Mouse (Mus musculus): ENCODE measurements around the gene Mga.

Gene Mga

DNA sequence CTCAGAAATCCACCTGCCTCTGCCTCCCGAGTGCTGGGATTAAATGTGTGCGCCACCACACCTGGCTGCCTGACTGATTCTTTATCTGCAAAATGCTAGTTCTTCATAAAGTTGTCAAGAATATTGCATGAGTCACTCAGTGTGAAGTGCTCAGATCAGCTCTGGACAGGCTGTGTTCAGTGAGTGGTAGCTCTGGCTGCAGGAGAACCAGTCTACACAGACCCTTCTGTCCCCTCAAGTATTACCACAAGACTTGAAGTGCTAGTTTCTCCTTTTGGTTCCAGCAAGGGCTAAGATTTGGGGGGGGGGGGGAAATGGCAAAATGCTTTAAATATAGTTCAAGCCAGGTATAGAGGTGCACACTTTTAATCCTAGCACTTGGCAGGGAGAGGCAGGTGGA lies 90.4 kb downstream of the Mga start:
- no peak for DNase-seq (ENCODE audit: low spot score)

DNA sequence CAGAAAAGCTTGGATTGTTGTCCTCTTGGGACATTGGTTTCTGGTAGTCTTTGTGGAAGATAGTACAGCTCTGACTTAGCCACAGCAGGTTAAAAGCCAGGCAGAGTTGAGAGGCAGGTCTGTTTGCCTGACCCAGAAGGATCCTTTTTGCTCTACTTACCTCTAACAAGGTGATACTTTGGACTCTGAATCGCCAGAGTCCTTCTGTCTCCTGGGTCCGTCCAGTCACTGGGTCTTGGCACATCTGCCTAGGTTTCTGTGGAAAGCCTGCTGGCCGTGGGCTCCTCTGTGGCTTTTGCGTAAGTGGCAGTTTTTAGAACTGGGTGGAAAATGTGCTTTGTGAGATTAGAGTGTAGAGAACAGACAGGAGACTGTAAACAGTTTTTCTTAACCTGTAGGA lies 91.9 kb downstream of the Mga start:
- no peak for DNase-seq (ENCODE audit: low spot score)

DNA sequence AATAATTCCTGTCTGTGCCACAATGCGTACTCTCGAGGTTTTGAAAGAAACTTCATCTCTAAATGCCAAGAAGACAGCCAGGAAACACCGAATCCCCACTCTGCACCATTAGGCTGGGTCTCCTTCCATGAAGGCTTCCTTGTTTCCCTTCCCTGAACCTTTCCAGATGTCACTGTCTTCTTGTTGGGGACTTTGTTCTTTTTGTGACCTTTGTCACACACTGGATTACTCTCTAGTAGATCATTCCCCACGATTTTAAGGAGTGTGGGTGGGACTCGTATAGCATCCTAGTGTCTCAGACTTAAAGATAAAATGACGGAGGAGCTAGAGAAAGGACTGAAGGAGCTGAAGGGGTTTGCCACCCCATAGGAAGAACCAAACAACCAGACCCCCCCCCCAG lies 93.9 kb downstream of the Mga start:
- DNase-seq (ENCODE audit: low spot score) = no peak

DNA sequence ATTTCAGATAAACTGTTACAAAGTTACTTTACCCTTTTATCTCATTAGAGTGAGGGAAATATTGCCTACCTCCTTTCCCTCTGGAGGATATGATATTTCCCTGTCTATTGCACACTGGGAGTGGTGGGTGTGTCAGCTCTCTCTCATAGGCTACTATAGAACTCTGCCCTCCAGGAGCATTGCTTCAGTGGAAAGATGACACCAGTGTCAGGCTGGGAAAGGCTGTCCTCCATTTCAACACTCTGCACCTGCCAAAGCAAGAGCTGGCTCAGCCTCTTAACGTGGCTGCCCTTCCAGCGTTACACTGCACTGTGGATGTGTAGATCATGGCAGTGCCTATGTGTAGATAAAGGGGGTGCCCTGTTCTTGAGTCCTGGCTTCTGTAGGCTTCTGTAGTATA lies 95.3 kb downstream of the Mga start:
- DNase-seq (ENCODE audit: low spot score) = no peak

DNA sequence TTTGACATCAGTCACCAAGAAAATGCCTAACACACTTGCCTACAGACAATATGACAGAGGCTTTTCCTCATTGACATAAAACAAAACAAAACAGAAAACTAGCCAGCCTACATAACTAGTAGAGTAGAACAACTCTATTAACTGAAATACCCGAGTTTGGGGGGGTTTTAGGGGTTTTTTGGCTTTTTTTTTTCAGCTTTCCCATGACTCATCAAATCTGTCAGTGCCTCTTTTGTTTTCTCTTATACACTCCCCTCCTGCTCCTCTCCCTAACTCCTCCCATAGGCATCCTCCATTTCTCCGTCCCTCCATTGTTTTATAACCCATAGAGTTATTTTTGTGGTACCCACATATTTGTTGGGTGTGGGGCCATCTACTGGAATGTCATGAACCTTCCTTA lies 96.5 kb downstream of the Mga start:
- no peak for DNase-seq (ENCODE audit: low spot score)

DNA sequence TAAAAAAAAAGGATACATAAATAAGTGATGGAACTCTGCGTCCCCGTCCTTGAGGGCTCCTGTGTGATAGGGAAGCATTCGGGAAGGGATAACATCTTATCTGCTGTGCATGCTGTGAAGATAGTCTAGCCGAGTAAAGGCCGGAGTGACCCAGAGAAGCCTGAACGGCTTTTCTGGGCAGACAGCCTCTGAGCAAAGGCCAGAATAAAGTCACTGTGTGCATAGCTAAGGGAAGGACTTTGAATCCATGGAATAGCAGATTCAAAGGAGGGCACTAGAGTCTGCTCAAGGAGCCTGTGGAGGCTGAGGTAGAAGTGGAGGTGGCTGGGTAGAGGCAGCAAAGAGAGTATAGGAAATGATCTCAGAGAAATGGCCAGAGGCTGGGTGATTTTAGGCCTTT lies 97.8 kb downstream of the Mga start:
- no peak for DNase-seq (ENCODE audit: low spot score)

DNA sequence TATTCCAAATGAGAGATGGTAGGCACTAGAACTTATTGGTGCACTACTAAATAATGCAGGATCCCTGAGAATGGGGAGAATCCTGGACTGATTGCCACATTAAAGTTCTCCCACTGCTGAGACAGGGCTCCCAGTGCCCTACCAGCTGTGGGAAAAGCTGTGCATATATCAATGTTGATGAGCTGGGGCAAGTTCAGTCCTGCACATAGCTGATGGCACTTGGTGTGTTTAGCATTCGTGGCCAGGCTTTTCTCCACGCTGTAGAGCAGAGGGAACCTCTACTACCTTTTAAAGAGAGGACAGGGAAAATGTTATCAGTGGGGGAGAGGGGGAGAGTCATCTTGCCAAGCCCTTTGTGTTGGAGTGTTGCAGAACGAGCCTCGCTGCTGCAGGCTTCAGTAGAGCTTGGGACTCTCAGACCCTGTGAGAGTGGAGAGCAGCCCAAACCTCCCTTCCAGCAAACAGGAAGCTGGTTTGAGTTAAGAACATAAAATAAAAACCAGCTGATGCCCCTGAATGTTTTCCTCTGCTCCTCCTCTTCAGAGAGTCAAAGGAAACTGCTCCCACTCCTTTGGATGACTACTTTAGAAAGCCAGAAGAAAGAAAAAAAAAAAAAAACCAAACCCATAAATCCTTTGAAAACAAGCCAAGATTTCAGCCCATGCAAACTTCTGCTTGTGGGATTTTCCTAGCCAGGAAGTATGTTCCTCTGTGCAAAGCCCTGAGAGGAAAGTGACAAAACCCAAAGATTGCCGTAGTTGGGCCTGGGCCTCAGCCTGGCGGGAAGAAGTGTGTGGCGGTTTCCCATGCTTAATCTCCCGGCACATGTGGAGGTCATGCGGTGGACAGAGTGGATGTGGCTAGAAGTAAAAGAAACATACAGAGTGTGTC lies 98.6 kb downstream of the Mga start:
- DNase-seq (ENCODE audit: low spot score) = no peak

DNA sequence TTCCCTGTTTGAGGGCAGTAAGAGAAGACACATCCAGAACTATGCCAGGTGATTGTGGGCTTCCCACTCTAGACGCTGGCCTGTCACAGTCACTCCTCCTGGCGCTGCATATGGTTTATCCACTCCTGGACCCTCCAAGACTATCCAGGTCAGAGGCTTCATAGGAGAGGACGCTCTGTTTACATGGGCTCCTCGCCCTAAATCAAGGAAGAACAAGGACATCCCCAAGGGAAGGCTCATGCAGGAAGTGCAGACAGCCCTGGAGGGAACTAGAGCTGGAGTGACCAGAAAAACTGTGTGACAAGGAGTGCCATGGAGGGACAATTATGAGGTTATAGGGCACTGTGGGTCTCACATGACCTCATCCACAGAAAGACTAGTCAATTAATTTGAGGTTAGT lies 100.3 kb downstream of the Mga start:
- no peak for DNase-seq (ENCODE audit: low spot score)

DNA sequence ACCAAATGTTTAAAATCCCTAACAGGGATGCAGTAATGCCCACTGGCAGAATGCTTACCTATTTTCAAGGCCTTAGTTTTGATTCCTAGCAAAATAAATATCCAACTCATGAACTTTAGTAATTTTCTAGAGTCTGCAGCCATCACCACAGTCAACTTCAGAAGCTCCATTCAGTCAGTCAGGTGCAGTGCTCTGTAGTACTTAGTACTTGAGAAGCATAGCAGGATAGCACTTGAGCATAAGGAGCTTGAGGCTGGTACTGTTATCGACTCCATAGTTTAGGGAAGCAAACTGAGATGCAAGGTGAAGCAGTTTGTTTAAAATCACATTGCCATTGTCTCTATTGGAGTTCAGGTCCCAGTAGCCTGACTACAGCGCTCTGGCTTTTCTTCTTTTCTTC lies 102.7 kb downstream of the Mga start:
- DNase-seq (ENCODE audit: low spot score) = no peak

DNA sequence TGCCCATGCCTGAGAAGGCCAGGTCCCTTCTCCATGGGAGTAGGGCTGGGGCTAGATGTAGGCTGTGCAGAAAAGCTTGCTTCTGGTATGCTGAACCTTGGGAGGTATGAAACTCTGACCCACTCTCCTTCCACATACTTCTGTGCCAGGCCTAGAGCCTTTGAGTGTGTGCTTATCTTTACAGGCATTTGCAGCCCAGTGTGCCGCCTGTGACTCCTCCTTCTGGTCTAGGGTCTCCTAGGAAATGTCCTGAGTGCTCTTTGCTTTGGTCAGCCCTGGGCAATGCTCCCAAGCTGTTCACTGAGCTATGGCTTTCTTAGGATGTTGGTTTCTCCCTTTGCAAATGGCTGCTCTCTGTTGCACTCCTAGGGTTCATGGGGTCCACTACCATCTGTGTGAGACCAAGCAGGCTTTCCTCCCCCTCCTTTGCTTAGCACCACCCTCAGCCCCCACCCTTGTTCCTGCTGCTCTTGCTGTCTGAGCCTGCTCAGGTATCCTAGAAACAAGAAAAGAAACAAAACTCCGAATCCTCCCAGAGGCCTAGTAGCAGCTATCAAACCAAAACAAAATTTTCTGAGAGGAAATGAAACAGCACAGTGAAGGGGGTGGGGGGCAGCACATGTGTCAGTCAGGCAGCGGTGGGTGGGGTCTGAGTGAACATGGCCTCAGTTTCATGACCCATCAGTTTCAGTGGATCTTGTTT lies 104.0 kb downstream of the Mga start:
- DNase-seq (ENCODE audit: low spot score) = no peak

DNA sequence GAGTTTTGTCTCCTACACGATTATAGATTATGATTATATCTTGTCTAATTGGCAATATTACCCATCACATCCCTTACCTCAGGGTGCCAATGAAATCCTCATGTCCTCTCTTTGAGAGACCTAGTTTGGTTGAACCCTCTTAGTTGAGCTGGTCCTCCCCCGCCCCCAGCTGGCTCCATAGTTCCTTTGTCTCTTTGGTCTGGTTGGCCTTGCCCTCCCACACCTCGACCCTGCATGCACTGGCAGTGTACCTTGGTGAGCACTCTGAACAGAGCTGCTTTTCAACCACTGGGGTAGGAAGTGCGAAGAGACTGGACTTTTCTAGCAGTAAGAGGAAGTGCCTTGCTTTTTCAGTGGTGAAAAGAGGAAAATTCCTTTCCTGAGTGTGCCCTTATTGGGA lies 104.9 kb downstream of the Mga start:
- no peak for DNase-seq (ENCODE audit: low spot score)

DNA sequence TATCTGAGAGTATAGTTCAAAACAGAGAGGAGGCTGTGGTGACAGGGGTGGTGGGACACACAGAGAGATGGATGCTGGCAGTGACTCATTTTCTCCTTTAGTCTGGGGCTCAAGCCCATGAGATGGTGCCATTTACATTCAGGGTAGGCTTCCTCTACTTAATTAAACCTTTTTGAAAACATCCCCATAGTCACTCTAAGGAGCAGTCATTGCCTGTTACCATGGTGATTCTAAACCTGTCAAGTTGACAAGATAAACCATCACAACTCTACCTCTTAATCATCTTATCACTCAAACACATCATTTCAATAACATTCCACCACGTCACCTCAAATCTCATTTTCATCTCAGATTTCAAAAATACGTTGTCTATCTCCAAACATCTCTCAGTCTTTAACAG lies 106.9 kb downstream of the Mga start:
- DNase-seq (ENCODE audit: low spot score) = no peak

DNA sequence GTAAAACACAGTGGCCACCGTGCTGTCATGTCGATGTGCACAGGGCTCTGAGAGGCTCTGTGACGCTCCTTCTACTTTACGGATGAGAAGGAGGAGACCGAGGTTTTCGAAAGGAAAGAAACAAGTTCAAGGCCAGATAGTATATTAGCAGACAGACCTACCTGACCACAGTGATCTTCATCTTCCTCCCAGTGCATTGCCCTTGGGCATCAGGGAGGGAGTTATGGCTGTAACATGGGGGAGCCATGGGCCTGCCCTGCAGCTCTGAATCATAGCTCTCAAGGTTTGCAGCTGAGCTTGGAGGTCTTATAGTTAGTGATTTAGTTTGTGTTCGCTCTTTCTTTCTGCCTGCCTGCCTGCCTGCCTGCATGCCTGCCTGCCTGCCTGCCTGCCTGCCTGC lies 109.7 kb downstream of the Mga start:
- DNase-seq (ENCODE audit: low spot score) = no peak

DNA sequence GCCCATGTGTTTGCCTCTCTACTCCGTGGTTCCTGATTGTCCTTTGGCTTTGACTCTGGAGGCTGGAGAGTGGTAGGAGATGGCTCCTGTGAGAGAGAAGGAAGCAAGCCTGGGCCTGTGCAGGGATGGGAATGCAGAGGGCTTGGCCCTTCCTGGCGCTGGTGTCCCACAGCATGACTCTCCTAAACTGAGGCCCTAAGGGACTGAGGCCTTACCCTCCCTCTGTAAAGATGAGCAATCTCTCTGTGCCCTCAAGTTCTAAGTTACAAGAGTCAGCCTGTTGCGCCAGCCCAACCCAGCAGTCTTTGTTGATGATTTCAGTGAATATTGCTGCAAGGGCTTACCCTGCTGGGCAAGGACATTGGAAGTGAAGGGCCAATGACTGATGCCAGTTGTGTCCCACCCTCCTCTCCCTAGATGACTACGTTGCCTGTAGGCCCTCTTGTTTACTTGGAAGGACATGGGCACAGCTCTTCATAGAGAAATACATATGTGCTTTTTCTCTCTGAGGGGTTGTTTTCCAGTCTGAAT lies 110.7 kb downstream of the Mga start:
- no peak for DNase-seq (ENCODE audit: low spot score)

DNA sequence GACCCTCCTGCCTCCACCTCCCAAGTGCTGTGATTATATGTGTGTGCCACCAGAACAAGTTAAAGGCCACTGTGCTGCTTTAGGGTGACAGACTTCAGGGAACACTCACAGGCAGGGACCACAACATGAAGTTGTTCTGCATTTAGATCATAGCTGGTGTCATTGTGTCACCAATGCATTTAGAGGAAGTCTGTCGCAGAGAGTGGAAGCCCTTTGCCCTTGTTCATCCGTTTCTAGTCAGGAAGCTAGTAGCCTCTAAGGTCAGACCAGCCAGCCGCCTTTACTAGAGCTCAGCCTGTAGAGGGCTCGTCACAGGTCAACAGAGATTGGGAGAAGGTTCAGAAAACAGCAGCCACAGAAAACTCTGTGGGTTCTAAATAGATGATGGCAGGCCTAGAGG lies 111.6 kb downstream of the Mga start:
- no peak for DNase-seq (ENCODE audit: low spot score)

DNA sequence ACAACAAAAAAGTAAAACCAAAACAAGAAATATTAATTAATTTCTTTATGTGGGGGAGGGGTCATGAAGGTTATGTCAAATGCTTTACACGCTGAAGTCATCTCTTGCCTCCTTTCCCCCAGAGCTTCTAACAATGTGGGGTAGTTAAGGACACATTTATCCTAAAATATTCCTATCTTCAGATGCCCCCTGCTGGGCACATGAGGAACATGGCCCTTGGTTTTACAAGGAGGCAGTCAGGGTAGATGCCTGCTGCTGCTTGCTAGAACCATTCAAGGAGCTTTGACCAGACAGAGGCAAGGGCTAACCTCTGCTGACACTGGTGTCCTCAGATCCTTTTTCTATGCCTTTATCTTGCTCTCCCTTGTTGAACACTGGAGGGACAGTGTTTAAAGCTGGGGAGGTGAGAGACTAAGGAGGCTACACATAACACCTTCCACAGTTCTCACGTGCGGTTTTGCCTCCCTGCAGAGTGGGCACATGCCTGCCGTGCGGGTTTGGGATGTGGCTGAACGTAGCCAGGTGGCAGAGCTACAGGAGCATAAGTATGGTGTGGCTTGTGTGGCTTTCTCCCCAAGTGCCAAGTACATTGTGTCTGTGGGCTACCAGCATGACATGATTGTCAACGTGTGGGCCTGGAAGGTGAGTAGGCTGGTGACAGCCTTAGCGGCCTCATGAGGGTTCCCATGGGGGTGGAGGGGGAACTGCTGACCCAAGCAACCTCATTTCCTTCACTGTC lies 114.6 kb downstream of the Mga start:
- peak; percentile 32 for DNase-seq (ENCODE audit: low spot score)

DNA sequence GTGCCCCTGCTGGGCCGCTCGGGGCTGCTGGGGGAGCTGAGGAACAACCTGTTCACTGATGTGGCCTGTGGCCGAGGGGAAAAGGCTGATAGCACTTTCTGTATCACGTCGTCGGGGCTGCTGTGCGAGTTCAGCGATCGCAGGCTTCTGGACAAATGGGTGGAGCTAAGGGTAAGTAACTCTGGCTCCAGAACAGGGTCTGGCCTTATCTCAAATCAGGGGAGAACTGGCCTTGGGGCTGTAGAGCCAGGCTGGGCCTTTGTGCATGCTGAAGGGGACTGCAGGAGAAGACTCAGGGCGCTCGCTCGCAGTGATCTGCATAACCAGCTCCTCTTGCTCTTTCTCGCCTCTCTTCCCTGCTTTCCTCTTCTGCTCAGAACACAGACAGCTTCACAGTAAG lies 115.9 kb downstream of the Mga start:
- no peak for DNase-seq (ENCODE audit: low spot score)

DNA sequence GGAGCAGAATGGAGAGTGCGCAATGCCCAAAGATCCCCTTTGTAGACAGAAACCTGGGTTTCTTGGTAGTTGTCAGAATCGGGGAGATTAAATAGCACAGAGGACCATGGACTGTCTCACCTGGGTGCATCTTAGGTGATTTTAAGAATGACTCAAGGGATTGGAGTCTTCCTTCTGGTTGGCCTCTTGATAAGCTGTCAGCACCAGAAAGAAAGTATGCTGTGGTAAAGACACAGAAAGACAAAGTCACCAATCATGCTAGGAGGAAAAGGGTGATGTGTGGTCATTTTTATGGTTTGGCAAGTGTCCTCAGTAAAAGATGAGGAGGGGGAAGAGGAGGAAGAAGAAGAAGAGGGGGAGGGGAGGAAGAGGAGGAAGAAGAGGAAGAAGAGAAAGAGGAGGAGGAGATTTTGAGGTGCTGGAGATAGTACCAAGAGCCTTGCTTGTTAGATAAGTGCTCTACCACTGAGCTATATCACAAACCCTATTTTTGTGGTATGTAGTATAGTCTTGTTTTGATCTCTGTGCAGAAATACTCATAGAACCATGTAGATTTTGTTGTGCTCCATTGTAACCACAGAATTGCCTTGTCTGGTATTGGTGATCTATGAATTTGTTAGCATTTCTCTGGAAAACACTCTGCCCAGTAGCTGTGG lies 116.9 kb downstream of the Mga start:
- no peak for DNase-seq (ENCODE audit: low spot score)

DNA sequence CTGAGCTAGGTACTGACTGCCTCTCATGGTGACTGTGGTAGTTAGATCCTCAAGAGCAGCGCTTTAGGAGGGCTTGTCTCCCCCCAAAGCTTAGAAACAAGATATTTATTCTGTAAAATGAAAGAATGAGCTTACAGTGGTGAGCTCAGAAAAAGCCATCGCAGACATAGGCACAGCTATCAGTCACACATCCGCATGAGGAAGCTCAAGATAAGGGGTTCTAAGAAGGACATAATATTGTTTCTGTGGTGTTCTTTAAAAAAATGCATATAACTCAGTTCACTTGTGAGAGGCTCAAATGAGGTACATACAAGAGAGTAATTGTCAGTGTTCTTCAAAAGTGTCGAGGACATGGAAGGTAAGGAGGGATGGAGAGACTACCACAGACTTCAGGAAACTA lies 118.9 kb downstream of the Mga start:
- no peak for DNase-seq (ENCODE audit: low spot score)

DNA sequence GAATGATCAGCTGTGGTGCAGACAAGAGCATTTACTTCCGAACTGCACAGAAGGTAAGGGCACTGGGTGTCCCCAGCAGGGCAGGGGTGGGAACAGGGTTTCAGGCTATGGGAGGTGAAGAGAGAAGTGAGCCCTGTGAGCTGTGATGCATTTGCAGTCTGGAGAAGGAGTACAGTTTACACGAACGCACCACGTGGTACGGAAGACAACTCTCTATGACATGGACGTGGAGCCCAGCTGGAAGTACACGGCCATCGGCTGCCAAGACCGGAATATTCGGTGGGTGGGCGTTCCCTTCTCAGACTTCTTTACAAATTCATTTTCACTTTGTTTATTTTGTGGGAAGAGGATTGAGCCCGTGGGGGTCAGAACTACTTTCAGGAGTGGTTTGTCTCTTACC lies 120.6 kb downstream of the Mga start:
- no peak for DNase-seq (ENCODE audit: low spot score)

Data from layer of hippocampus, adult 9-10 months (tissue).